Mouse (Mus musculus) heart, embryonic 15.5 days (tissue): ENCODE measurements at regions not wholly inside any gene's neighbourhood (a gene's known extent, or its start where the extent isn't known, plus 50 kb on each side); places are given as distances from the start of the nearest gene placed in this dataset.

Experiments
- ATAC-seq: fragments of 200-750 bp; cut with Nextera tagmentation; replicated peaks from 2 replicates; pipeline ENCODE4 v1.8.0; 2017; ENCODE audit warnings: low read depth, moderate TSS enrichment; ENCODE audit not compliant: insufficient number of reproducible peaks, insufficient read depth, low FRiP score
- H3K27ac ChIP-seq: fragments of 300-500 bp; sonication (generic); 2 replicates; pipeline ENCODE4 v1.5.1; 2015; ENCODE audit warnings: mild to moderate bottlenecking, inconsistent platforms
- H3K27me3 ChIP-seq: fragments of 300-500 bp; sonication (generic); 2 replicates; pipeline ENCODE4 v1.6.1; 2015; ENCODE audit warnings: inconsistent platforms
- H3K36me3 ChIP-seq: fragments of 300-500 bp; sonication (generic); 2 replicates; pipeline ENCODE4 v1.6.1; 2015; ENCODE audit warnings: mild to moderate bottlenecking, inconsistent platforms
- H3K4me1 ChIP-seq: fragments of 300-500 bp; sonication (generic); replicated peaks from 2 replicates; pipeline ENCODE4 v1.6.1; 2015; ENCODE audit warnings: inconsistent platforms
- H3K4me2 ChIP-seq: fragments of 300-500 bp; sonication (generic); 2 replicates; pipeline ENCODE4 v1.6.1; 2015; ENCODE audit warnings: inconsistent platforms, mild to moderate bottlenecking, moderate library complexity
- H3K4me3 ChIP-seq: fragments of 300-500 bp; sonication (generic); 2 replicates; pipeline ENCODE4 v1.5.1; 2015; ENCODE audit warnings: mild to moderate bottlenecking, inconsistent platforms
- H3K9ac ChIP-seq: fragments of 300-500 bp; sonication (generic); 2 replicates; pipeline ENCODE4 v1.6.1; 2015; ENCODE audit warnings: mild to moderate bottlenecking, inconsistent platforms
- H3K9me3 ChIP-seq: fragments of 300-500 bp; sonication (generic); replicated peaks from 2 replicates; pipeline ENCODE4 v1.6.1; 2016; ENCODE audit warnings: inconsistent platforms
- WGBS: fragments of 180-500 bp; shearing (Covaris S2); methylation state at CpG from one replicate; pipeline ENCODE4 v1.1.7; 2015; ENCODE audit warnings: mixed read lengths; 5-methylcytosine and 5-hydroxymethylcytosine counted together

DNA sequence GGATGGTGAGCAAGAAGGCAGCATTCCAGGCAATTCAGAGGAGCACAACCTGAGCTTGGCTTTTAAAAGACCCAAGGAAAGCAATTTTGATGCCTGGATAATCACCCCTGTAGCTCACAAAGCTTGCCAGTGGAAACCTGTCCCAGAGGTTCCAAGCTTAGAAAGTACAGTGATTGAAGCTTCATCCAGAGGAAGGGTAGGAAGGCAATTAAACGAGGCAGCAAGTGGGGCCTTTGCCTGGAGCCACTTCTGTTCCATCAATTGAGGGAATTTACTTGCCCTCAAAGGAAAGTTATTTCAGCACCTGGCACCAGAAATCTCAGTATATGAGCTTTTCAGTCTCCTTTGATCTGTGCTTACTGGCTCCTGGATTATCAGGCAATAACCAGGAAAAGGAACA lies 171.9 kb upstream of the Cd180 start:
- no peak for ATAC-seq
- no peak overlapping the region for H3K4me3 ChIP-seq
- peaks cover 11% of the 10 kb centered on the region for H3K4me1 ChIP-seq
- H3K4me2 ChIP-seq, result no peak overlapping the region
- no peaks in the 10 kb centered on the region for H3K27me3 ChIP-seq
- WGBS, result 27% methylated on average over 1 of the region's 1 CpGs
- H3K27ac ChIP-seq, result peak overlapping the region; percentile 55
- no peak overlapping the region for H3K9ac ChIP-seq
- H3K9me3 ChIP-seq, result no peaks in the 10 kb centered on the region
- H3K36me3 ChIP-seq, result no peaks in the 10 kb centered on the region

DNA sequence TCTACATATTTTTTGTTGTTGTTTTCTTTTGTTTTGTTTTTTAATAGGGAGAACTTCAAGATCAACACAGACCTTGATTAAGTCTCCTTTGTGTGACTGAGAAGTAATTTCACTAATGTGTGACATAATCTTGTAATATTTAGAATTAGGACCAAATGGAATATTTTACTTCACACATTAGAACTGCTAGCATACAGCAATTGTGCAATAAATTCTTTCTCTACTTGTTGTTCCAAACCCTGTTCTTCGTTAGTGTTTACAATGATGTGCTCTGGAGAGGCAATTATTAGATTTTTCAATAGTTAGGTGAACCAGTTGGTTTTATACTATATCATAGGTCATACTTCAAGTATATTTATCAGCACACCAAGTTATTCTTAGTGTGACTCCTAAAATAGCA lies 171.3 kb upstream of the Cd180 start:
- Histone ChIP-seq H3K4me2 (no peak overlapping the region), H3K27me3 (no peaks in the 10 kb centered on the region), H3K36me3 (no peaks in the 10 kb centered on the region), H3K27ac (no peak overlapping the region), H3K9ac (no peak overlapping the region), H3K4me1 (peaks cover 11% of the 10 kb centered on the region), H3K4me3 (no peak overlapping the region), H3K9me3 (no peaks in the 10 kb centered on the region)
- ATAC-seq, result no peak
- WGBS, result 60% methylated on average over 1 of the region's 1 CpGs

DNA sequence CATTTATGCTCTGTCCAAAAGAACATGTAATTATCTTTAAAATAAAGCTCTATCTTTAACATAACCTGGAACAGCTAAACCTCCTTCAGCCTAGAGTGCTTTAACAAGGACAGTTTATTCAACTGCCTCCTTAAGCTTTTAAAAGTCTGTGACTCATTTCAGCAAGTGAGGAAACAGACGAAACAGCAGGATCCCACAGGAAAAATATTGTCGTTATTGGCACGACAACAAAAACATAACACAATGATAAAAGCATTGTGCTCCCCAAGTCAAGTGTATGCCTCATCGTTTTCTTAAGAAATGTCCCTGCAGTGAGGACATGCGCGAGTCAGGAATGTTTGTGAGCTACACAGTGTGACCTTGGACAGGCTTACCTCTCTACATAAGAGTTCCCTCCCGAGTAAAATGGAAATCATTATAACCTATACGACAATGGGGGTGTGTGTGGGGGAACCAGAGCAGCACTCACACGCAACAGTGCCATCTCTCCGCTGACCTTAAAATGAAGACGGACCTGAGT lies 166.7 kb upstream of the Cd180 start:
- no peak overlapping the region for H3K4me2 ChIP-seq
- H3K36me3 ChIP-seq, result no peaks in the 10 kb centered on the region
- 65% methylated on average over 11 of the region's 11 CpGs for WGBS
- peaks cover 2% of the 10 kb centered on the region for H3K4me1 ChIP-seq
- no peak for ATAC-seq
- no peaks in the 10 kb centered on the region for H3K27me3 ChIP-seq
- H3K9me3 ChIP-seq, result no peaks in the 10 kb centered on the region
- no peak overlapping the region for H3K9ac ChIP-seq
- H3K4me3 ChIP-seq, result no peak overlapping the region
- no peak overlapping the region for H3K27ac ChIP-seq

DNA sequence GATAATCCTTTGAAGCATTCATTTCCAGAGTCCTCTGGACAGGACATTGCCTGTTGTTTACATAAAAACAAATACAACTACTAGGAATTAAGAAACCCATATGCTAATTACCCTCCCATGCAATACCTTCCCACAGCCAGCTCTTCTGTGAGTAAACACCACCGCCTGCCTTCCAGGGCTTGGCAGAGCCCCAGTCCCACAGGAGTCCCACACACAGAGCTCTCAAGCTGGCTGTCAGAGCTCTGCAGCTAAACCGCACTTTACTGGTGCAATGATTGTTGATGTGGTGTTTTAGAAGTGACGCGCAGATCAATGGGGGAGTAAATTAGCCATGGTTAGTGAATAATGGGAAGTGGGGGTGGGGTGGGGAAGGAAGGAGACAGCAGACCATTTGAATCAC lies 159.6 kb upstream of the Cd180 start:
- no peaks in the 10 kb centered on the region for H3K27me3 ChIP-seq
- no peak overlapping the region for H3K4me2 ChIP-seq
- H3K9me3 ChIP-seq, result no peaks in the 10 kb centered on the region
- 33% methylated on average over 4 of the region's 4 CpGs for WGBS
- H3K9ac ChIP-seq, result no peak overlapping the region
- peaks cover 6% of the 10 kb centered on the region; the same call in 1 of the 2 replicates for H3K4me1 ChIP-seq
- H3K4me3 ChIP-seq, result no peak overlapping the region
- no peak overlapping the region for H3K27ac ChIP-seq
- no peak for ATAC-seq
- H3K36me3 ChIP-seq, result no peaks in the 10 kb centered on the region

DNA sequence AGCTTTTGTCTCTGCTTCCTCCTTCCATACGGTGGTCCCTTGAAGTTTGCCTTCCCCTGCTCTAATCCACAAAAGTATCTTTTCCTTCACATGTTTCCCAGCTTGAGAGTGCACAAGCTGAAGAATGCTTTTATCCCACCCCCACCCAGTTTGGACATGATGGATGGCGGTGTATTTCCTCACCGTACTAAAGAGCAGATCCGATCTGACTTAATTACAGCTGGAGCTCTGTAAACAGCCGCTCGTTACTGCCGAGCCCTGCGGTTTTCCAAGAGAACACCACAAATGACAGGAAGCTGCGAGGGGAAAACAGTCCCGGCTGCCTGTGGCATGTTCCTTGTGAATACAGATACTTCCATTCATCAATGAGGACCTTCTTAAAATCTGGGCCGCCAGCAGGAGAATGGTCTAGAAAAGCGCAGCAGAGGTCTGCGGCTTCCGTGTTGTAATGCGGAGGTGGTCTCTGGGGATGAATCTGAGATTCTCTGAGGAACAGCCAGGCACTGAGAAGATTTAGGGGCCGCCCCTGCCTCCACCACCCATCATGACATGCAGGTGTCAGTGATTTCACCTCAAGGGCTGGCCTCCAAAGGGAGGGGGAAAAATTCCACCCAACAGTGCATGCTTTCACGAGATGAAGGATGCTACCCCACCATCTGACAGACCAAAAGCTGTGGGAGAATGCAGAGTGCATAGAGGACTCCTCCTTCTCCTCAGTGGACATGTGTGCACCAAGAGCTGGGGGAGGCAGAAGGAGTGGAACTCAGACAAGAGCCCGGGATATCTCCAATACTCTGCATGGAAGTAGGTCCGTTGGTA lies 155.7 kb upstream of the Cd180 start:
- Histone ChIP-seq H3K4me1 (peaks cover 6% of the 10 kb centered on the region; the same call in 1 of the 2 replicates), H3K27ac (no peak overlapping the region), H3K9ac (no peak overlapping the region), H3K36me3 (no peaks in the 10 kb centered on the region), H3K27me3 (no peaks in the 10 kb centered on the region), H3K4me3 (peak overlapping the region; percentile 3; the same call in 1 of the 2 replicates), H3K4me2 (peak overlapping the region; percentile 47), H3K9me3 (no peaks in the 10 kb centered on the region)
- WGBS, result 41% methylated on average over 19 of the region's 19 CpGs
- no peak for ATAC-seq

DNA sequence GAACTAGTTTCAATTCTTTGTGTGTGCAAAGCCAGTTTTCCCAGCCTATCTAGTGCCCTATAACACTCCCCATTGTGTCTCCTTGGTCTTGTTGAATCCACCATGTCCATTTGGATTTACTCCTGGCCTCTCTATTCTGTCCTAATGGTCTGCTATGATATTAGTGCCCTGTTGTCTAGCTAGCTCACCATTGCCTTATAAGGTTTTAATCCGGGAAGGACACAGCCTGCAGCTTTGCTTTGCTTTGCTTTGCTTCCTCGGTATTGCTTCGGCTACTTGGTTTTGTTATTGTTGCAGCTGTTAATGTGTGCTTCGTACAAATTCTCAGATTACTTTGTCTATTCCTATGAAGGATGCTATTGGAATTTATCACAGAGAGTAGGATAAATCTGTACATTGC lies 152.9 kb upstream of the Cd180 start:
- Histone ChIP-seq H3K4me1 (no peaks in the 10 kb centered on the region), H3K36me3 (no peaks in the 10 kb centered on the region), H3K9me3 (no peaks in the 10 kb centered on the region), H3K4me2 (no peak overlapping the region), H3K4me3 (no peak overlapping the region), H3K9ac (no peak overlapping the region), H3K27ac (no peak overlapping the region), H3K27me3 (no peaks in the 10 kb centered on the region)
- WGBS, result 83% methylated on average over 4 of the region's 4 CpGs
- no peak for ATAC-seq

DNA sequence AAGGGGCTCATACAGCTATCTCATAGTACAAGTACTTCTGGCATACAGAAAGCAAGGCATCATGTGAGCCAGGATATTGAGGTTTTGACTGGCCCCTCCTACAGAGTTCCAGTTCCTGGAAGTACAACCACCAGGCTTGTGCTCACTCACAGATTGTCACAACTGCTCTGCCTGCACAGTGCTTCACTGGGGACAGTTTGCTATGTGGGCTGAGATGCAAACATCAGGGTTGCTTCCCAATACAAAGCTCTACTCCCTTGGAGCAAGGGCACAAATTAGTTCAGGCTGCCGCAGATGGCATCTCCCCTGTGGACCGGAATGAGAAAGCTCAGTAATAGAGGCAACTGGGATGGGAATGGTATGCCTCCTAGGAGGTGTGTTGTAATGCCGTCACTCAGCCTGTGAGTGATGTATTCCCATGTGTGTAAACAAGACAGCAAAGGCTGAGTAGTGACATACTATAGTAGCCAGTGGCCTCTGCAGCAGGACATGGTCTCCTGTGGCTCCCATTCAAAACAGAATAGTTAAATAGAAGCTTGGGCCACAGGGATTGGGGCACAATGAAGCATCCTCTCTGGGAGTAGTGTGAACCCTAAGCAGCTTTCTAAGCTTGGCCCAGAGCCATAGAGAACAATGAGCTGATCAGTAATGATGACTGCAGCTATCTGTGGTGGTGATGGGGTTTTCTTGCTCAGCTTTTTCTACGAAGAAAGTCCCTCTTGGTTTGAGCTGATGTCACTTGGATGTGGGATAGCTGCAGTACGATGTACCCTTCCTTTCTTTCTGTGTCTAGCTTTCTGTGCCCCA lies 148.8 kb upstream of the Cd180 start:
- H3K27ac ChIP-seq, result no peak overlapping the region
- peaks cover 7% of the 10 kb centered on the region; the same call in 1 of the 2 replicates for H3K4me1 ChIP-seq
- no peak overlapping the region for H3K4me2 ChIP-seq
- no peaks in the 10 kb centered on the region for H3K9me3 ChIP-seq
- 75% methylated on average over 5 of the region's 5 CpGs for WGBS
- ATAC-seq, result no peak
- no peak overlapping the region for H3K9ac ChIP-seq
- no peaks in the 10 kb centered on the region for H3K36me3 ChIP-seq
- no peaks in the 10 kb centered on the region for H3K27me3 ChIP-seq
- H3K4me3 ChIP-seq, result no peak overlapping the region

DNA sequence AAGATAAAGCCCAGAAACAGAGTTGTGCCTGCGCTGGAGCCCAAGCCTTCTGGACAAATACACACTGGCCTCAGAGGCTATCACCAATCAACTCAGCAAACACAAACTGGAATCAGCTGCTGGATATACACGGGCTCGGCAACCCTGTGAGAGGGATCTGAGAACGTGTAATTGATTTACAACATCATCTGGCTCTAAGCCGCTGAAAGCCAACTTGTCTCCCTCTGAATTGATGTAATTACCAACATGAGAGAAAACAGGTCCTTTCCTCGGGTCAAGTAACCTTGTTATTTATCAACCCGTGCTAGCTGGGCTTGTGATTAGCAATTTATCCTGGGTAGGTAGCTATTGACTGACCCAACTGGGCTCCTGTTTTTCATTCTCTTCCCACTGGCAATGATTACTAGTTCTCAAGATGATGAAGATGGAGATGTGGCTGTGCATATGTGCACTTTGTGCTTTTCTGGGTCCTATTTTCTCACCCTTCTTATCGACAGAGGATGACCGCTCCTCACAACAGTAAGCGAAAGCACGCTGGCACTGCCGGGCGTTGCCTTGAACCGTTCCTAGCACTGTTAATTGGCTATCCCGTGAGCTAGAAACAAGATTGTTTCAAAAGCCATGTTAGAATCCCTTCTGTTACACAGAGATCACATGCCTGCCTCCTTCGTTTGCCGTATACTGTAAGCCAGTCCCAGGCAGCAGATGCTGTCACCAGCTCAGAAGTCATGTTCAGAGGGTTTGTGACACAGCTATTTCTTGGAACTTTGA lies 147.3 kb upstream of the Cd180 start:
- no peaks in the 10 kb centered on the region for H3K36me3 ChIP-seq
- peak overlapping the region; percentile 13; the same call in 1 of the 2 replicates for H3K4me2 ChIP-seq
- 49% methylated on average over 17 of the region's 17 CpGs for WGBS
- no peak for ATAC-seq
- H3K4me3 ChIP-seq, result no peak overlapping the region
- H3K27me3 ChIP-seq, result no peaks in the 10 kb centered on the region
- peaks cover 7% of the 10 kb centered on the region; the same call in 1 of the 2 replicates for H3K4me1 ChIP-seq
- no peak overlapping the region for H3K9ac ChIP-seq
- H3K27ac ChIP-seq, result no peak overlapping the region
- no peaks in the 10 kb centered on the region for H3K9me3 ChIP-seq

DNA sequence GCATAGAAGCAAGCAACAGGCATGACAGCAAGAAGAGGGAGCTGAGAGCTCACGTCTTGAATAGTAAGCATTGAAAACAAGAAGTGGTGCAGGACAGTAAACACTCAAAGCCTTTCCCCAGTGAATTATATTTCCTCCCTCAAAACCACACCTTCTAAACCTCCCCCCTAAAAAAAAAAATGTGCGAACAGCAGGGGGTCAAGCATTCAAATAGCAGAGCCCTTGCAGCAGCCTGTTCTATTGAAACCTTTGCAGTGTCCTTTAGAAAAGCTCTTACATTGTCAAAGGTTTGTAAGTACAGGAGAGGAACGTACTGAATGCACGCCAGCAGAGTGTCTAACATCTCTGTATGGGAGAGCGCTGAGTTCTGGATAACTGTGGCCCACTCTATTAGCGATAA lies 145.1 kb upstream of the Cd180 start:
- H3K4me1 ChIP-seq, result peaks cover 7% of the 10 kb centered on the region; the same call in 1 of the 2 replicates
- ATAC-seq, result no peak
- H3K27me3 ChIP-seq, result no peaks in the 10 kb centered on the region
- no peak overlapping the region for H3K4me2 ChIP-seq
- H3K36me3 ChIP-seq, result no peaks in the 10 kb centered on the region
- H3K9ac ChIP-seq, result no peak overlapping the region
- no peak overlapping the region for H3K27ac ChIP-seq
- no peaks in the 10 kb centered on the region for H3K9me3 ChIP-seq
- H3K4me3 ChIP-seq, result no peak overlapping the region
- 63% methylated on average over 6 of the region's 6 CpGs for WGBS

DNA sequence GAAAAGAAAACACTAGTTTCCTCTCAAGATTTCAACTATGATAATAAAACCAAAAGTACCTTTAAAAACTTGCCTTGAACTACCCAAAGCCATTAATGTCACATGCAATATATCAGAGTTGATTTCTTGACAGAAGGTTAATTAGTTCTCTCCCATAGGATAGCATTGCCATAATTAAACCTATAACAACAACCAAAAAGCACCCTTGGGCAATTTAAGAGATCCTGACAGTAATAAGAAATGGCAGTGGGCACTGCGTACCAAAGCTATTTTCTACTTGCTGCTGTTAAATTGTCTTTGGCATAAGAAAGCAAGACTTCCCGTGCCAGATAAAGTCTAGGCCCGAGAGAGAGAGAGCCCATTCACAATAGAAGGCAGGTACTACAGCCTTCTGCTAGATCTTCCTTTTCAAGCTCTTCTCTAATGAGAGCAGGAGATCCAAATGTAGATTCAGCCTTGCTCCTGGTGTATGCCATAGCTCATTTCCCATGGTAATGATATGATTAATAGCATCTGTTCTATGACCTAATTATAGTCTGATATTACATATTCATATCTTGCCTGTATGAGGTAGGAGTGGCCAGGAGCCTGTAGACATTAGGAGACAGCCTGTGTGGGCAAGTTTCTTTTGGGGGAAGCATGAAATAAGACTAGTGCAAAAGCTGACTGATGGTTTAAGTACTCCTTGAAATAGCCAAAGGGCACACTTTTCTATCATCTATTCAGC lies 126.3 kb upstream of the Cd180 start:
- H3K9ac ChIP-seq, result no peak overlapping the region
- no peak overlapping the region for H3K27ac ChIP-seq
- no peaks in the 10 kb centered on the region for H3K27me3 ChIP-seq
- 63% methylated on average over 3 of the region's 3 CpGs for WGBS
- no peak for ATAC-seq
- no peak overlapping the region for H3K4me2 ChIP-seq
- H3K4me1 ChIP-seq, result no peaks in the 10 kb centered on the region
- H3K9me3 ChIP-seq, result no peaks in the 10 kb centered on the region
- no peaks in the 10 kb centered on the region for H3K36me3 ChIP-seq
- H3K4me3 ChIP-seq, result no peak overlapping the region
